Mouse (Mus musculus): ENCODE results near the gene Msantd1.

The Msantd1 gene

GRCm38 (mm10) chr5:34972471-34972870 lies 64.7 kb downstream of the Msantd1 start:
- DNase-seq (ENCODE audit: extremely low spot score, low spot score): no peak
